Mouse (Mus musculus): ENCODE results near the gene Gm5591.
"Not testable (repeated sequence)": the region's sequence is repeated elsewhere in the genome, so short reads cannot be mapped to it uniquely, and the experiment has no call there.

DNA sequence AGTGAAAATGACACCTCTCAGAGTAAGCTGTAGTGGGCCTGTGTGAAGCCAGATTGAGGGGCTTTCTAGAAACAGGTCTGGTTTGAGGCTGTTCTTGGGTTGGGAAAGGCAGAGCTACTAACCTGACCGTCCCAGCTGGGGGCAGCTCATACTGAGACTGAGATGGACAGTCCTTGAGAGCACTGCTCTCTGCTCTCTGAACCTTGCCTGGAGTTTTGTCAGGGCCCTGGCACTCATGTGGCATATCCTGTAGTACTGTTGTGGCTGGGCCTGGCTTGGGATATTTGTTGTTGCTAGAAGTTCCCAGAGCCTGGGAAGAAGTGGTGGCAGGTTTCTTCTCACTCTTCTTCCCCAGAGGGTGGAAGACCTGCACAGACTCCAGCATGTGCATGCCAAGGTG is 39.5 kb downstream of the Gm5591 start:
- TF ChIP-seq CTCF (conservative IDR thresholded peaks at IDR 0.05; ENCODE audit: insufficient read depth, insufficient read length, low read depth, low read length); POLR2A (IDR thresholded peaks at IDR 0.05; ENCODE audit: low read depth, low read length): not testable (repeated sequence)

All from kidney, adult 2 months (tissue).